In the genomic region with DNA sequence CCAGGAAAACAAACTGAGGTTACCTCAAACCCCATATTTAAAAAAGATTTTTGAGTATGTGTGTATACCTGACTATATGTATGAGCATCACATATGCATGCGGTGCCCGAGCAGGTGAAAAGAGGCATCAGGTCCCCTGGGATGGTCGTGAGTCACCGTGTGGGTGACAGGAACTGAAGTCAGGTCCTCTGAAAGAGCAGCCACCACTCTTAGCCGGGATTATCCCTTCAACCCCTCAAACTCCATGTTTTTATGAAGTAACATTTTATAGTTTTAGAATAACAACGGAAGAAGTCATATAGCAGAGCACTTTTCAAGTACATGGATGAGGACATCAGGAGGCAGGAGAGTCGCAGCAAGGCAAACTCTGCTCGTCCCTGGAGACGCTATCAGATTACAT, we compare ENCODE assay signal across 17 mouse cellular contexts. TPM values are rescaled to one million over a fixed set of nuclear protein-coding genes. Genes with fewer than 3 reads are reported as not detected.
DNase-seq lines count a peak whose midpoint lies in the region; ATAC-seq and TF ChIP-seq lines count a peak whose summit lies in the region.
"Had no signal": no experiment of that assay in that cellular context is flagged by ENCODE, and none has a peak within 500 bp of the region (broad histone marks: within the 10 kb centered on the region; RNA-seq: fewer than 3 reads in every experiment).

No protein-coding gene starts in this region.

- 59% methylated on average over 9 of the region's 9 CpGs for WGBS in heart, embryonic 13.5 days
- 50% methylated on average over 9 of the region's 9 CpGs for WGBS in kidney, embryonic 16.5 days

- H3K4me2 ChIP-seq in heart, embryonic 13.5 days: no peak overlapping the region
- H3K4me2 ChIP-seq in kidney, embryonic 16.5 days (replicated peaks; ENCODE audit: low read depth, low read length): no peak overlapping the region
- H3K4me2 ChIP-seq: forebrain, embryonic 15.5 days; midbrain, embryonic 12.5 days; neural tube, embryonic 12.5 days had no signal

- H3K27ac ChIP-seq in heart, embryonic 13.5 days (replicated peaks): peak overlapping the region; percentile 70; the same call in 1 of the 2 replicates
- H3K27ac ChIP-seq in kidney, embryonic 16.5 days (ENCODE audit: low read length): no peak overlapping the region; the same call in 1 of the 2 replicates
- peak overlapping the region; percentile 58; the same call in 1 of the 2 replicates for H3K27ac ChIP-seq in ES-E14 (ENCODE audit: insufficient read depth, low read depth, low read length, poor library complexity, severe bottlenecking)
- H3K27ac ChIP-seq: embryonic facial prominence, embryonic 10.5 days; forebrain, embryonic 15.5 days; heart, embryonic 10.5 days; hindbrain, embryonic 10.5 days; midbrain, embryonic 12.5 days; neural tube, embryonic 12.5 days; stomach, postnatal 0 days had no signal

- no peaks in the 10 kb centered on the region for H3K9me3 ChIP-seq in heart, embryonic 13.5 days
- no peaks in the 10 kb centered on the region for H3K9me3 ChIP-seq in kidney, embryonic 16.5 days (ENCODE audit: low read length)
- H3K9me3 ChIP-seq in ES-E14 (ENCODE audit: control insufficient read depth, insufficient read depth, low read depth, low read length): no peaks in the 10 kb centered on the region
- H3K9me3 ChIP-seq: embryonic facial prominence, embryonic 10.5 days; forebrain, embryonic 15.5 days; heart, embryonic 10.5 days; hindbrain, embryonic 10.5 days; midbrain, embryonic 12.5 days; neural tube, embryonic 12.5 days had no signal

- H3K27me3 ChIP-seq in heart, embryonic 13.5 days (replicated peaks): no peaks in the 10 kb centered on the region
- no peaks in the 10 kb centered on the region for H3K27me3 ChIP-seq in kidney, embryonic 16.5 days (ENCODE audit: insufficient read depth, low read length)
- H3K27me3 ChIP-seq: forebrain, embryonic 15.5 days; midbrain, embryonic 12.5 days; neural tube, embryonic 12.5 days had no signal

- H3K36me3 ChIP-seq in heart, embryonic 13.5 days: no peaks in the 10 kb centered on the region
- H3K36me3 ChIP-seq in kidney, embryonic 16.5 days (ENCODE audit: insufficient read depth, low read length): no peaks in the 10 kb centered on the region
- H3K36me3 ChIP-seq in ES-E14 (ENCODE audit: control insufficient read depth, insufficient read depth, low read length, poor library complexity, severe bottlenecking): no peaks in the 10 kb centered on the region
- H3K36me3 ChIP-seq: embryonic facial prominence, embryonic 10.5 days; forebrain, embryonic 15.5 days; heart, embryonic 10.5 days; hindbrain, embryonic 10.5 days; midbrain, embryonic 12.5 days; neural tube, embryonic 12.5 days had no signal

- no peak overlapping the region for H3K9ac ChIP-seq in heart, embryonic 13.5 days
- no peak overlapping the region for H3K9ac ChIP-seq in kidney, embryonic 16.5 days (replicated peaks; ENCODE audit: low read length)
- peak overlapping the region; percentile 44; the same call in 1 of the 2 replicates for H3K9ac ChIP-seq in ES-E14 (ENCODE audit: insufficient read depth, low read depth, low read length, poor library complexity, severe bottlenecking)
- H3K9ac ChIP-seq: forebrain, embryonic 15.5 days; midbrain, embryonic 12.5 days; neural tube, embryonic 12.5 days had no signal

- no peak for ATAC-seq in heart, embryonic 13.5 days (ENCODE audit: extremely low read depth, insufficient number of reproducible peaks, low FRiP score, low TSS enrichment)
- ATAC-seq in kidney, embryonic 16.5 days (ENCODE audit: low FRiP score, low TSS enrichment): peak; percentile 33
- ATAC-seq: intestine, postnatal 0 days had no signal

- in situ Hi-C loops in ES-E14 (cut with MboI; ENCODE audit: low sequenced_read_pairs in 2 of 2, unreplicated experiment in 2 of 2): no loop called here

- DNase-seq in heart, postnatal 4 days: no peak
- no peak for DNase-seq in kidney, adult 11 months
- DNase-seq in B cell, adult 2 months: peak; percentile 71 to 75
- DNase-seq in ES-E14 (ENCODE audit: low read depth, low spot score): no peak
- no peak for DNase-seq in spleen, postnatal 4 days (ENCODE audit: low spot score in 2 of 2)
- no peak for DNase-seq in gastrocnemius, postnatal 14 days
- DNase-seq: cerebellum, adult 11-12 months had no signal

- intact Hi-C loops in gastrocnemius, postnatal 14 days (cut with DNase I; ENCODE audit: low total_unique reads): loop anchor here (2.0 to 10.0 kb wide), 2 partner anchors 54 to 76 kb away; no protein-coding TSS in a partner anchor

- H3K4me3 ChIP-seq in heart, embryonic 13.5 days: no peak overlapping the region
- H3K4me3 ChIP-seq in kidney, embryonic 16.5 days (ENCODE audit: low read length): no peak overlapping the region
- H3K4me3 ChIP-seq in ES-E14 (ENCODE audit: insufficient read depth in 1 of 2, low read depth in 1 of 2, low read length in 2 of 2, poor library complexity in 1 of 2, severe bottlenecking in 1 of 2): 0 out of 4 replicates have a peak overlapping the region, but pooled peaks of 1 of the 2 experiments have one; percentile 15
- H3K4me3 ChIP-seq: embryonic facial prominence, embryonic 10.5 days; forebrain, embryonic 15.5 days; heart, embryonic 10.5 days; hindbrain, embryonic 10.5 days; midbrain, embryonic 12.5 days; neural tube, embryonic 12.5 days had no signal

- peaks cover 11% of the 10 kb centered on the region; the same call in 1 of the 2 replicates for H3K4me1 ChIP-seq in heart, embryonic 13.5 days
- no peaks in the 10 kb centered on the region for H3K4me1 ChIP-seq in kidney, embryonic 16.5 days (ENCODE audit: insufficient read depth, low read length)
- H3K4me1 ChIP-seq in ES-E14 (ENCODE audit: control insufficient read depth in 2 of 2, insufficient read depth in 2 of 2, low read length in 2 of 2, poor library complexity in 1 of 2): peaks cover 7 to 22% of the 10 kb centered on the region in 2 experiments; a peak in 3 of 4 replicates
- H3K4me1 ChIP-seq: heart, embryonic 10.5 days; hindbrain, embryonic 10.5 days; midbrain, embryonic 12.5 days; neural tube, embryonic 12.5 days had no signal

TF ChIP-seq in ES-E14, 5 proteins besides CTCF, POLR2A, EP300 and RAD21:
- TF ChIP-seq MAFK (IDR thresholded peaks at IDR 0.05; ENCODE audit: insufficient read depth, low read depth, low read length) (no peak), ZNF384 (IDR thresholded peaks at IDR 0.05; ENCODE audit: low read depth, low read length) (no peak), HCFC1 (IDR thresholded peaks at IDR 0.05; ENCODE audit: borderline replicate concordance, insufficient read depth, low read length) (no peak), CHD2 (IDR thresholded peaks at IDR 0.05; ENCODE audit: low read depth, low read length) (no peak), ZC3H11A (IDR thresholded peaks at IDR 0.05; ENCODE audit: borderline replicate concordance, low read depth, low read length) (no peak)

RNA-seq across cellular contexts. Expression of a gene that starts 12.3 kb away (rescaled TPM):
- polyA plus RNA-seq in heart, embryonic 13.5 days (2015; fragmentation: Nextera tagmentation; extraction: Ambion mirVana): 4.3 and 4.5 TPM in 2 replicates
- 10 to 100 TPM; 21.0 to 21.1 TPM for total RNA-seq in heart, postnatal 4 days (2021)
- 4.5 and 5.6 TPM in 2 replicates for polyA plus RNA-seq in kidney, embryonic 16.5 days (2015; fragmentation: Nextera tagmentation; extraction: Ambion mirVana)
- 8.6 and 10.3 TPM in 2 replicates for total RNA-seq in ES-E14 (2012; rRNA removed)
- total RNA-seq in gastrocnemius, postnatal 14 days (2021): 1 to 10 TPM; 6.8 to 7.2 TPM

Comparison
In these comparisons a context has a peak if more than half of its experiments do, and no peak if none do; other contexts are left out.
1. DNase-seq: peak in B cell, adult 2 months (2 of 2); none in heart, postnatal 4 days (single experiment), kidney, adult 11 months (single experiment), ES-E14 (single experiment), spleen, postnatal 4 days (0 of 2) and gastrocnemius, postnatal 14 days (single experiment).